Mouse (Mus musculus) neural tube, embryonic 15.5 days (tissue): ENCODE data around the gene Pfkfb3. TPM values are rescaled to one million over a fixed set of nuclear protein-coding genes. Genes with fewer than 3 reads are reported as not detected.

Experiments used
- ATAC-seq: fragments of 200-750 bp; cut with Nextera tagmentation; 2 replicates; pipeline ENCODE4 v1.8.0; 2017; ENCODE audit warnings: mild to moderate bottlenecking, moderate TSS enrichment, moderate library complexity; ENCODE audit not compliant: low FRiP score
- H3K27ac ChIP-seq: fragments of 300-500 bp; sonication (generic); replicated peaks from 2 replicates; pipeline ENCODE4 v1.5.1; 2015; ENCODE audit warnings: mild to moderate bottlenecking, inconsistent platforms
- H3K27me3 ChIP-seq: fragments of 300-500 bp; sonication (generic); replicated peaks from 2 replicates; pipeline ENCODE4 v1.6.1; 2015; ENCODE audit warnings: inconsistent platforms
- H3K36me3 ChIP-seq: fragments of 300-500 bp; sonication (generic); 2 replicates; pipeline ENCODE4 v1.6.1; 2015; ENCODE audit warnings: inconsistent platforms
- H3K4me1 ChIP-seq: fragments of 300-500 bp; sonication (generic); 2 replicates; pipeline ENCODE4 v1.6.1; 2015; ENCODE audit warnings: inconsistent platforms
- H3K4me2 ChIP-seq: fragments of 300-500 bp; sonication (generic); 2 replicates; pipeline ENCODE4 v1.6.1; 2015; ENCODE audit warnings: inconsistent platforms, mild to moderate bottlenecking, moderate library complexity
- H3K4me3 ChIP-seq: fragments of 300-500 bp; sonication (generic); replicated peaks from 2 replicates; pipeline ENCODE4 v1.5.1; 2015; ENCODE audit warnings: mild to moderate bottlenecking, inconsistent platforms
- H3K9ac ChIP-seq: fragments of 300-500 bp; sonication (generic); replicated peaks from 2 replicates; pipeline ENCODE4 v1.6.1; 2015; ENCODE audit warnings: mild to moderate bottlenecking, inconsistent platforms
- H3K9me3 ChIP-seq: fragments of 300-500 bp; sonication (generic); replicated peaks from 2 replicates; pipeline ENCODE4 v1.6.1; 2016; ENCODE audit warnings: inconsistent platforms
- whole genome bisulfite sequencing: fragments of 180-500 bp; shearing (Covaris S2); methylation state at CpG from one replicate; pipeline ENCODE4 v1.1.7; 2015; ENCODE audit warnings: mixed read lengths; 5-methylcytosine and 5-hydroxymethylcytosine counted together
- polyA plus RNA-seq: library from polyadenylated mRNA; unstranded; fragments of >200 nt; fragmentation: Nextera tagmentation; extraction: Ambion mirVana; gene quantifications from 2 replicates; pipeline ENCODE4 v1.2.1, GENCODE M21; 2015

Gene Pfkfb3
- polyA plus RNA-seq, 1 experiment from 2014 or later = 29.8 TPM

GRCm38 (mm10) chr2:11526063-11526462 lies 27.8 kb downstream of the Pfkfb3 start:
- WGBS = 94% methylated on average over 5 of the region's 5 CpGs
- H3K9me3 ChIP-seq = no peaks in the 10 kb centered on the region

GRCm38 (mm10) chr2:11524736-11525135 lies 29.1 kb downstream of the Pfkfb3 start:
- Histone ChIP-seq H3K9ac (no peak overlapping the region), H3K36me3 (no peaks in the 10 kb centered on the region), H3K4me1 (no peaks in the 10 kb centered on the region), H3K4me2 (no peak overlapping the region), H3K9me3 (no peaks in the 10 kb centered on the region), H3K4me3 (no peak overlapping the region), H3K27me3 (no peaks in the 10 kb centered on the region), H3K27ac (no peak overlapping the region)
- 91% methylated on average over 6 of the region's 6 CpGs for WGBS
- ATAC-seq = no peak

More at GRCm38 (mm10) chr2:11526063-11526462, 27.8 kb downstream of the Pfkfb3 start:
- Histone ChIP-seq H3K27me3 (no peaks in the 10 kb centered on the region), H3K27ac (no peak overlapping the region), H3K4me1 (no peaks in the 10 kb centered on the region), H3K36me3 (no peaks in the 10 kb centered on the region), H3K9ac (no peak overlapping the region), H3K4me3 (no peak overlapping the region), H3K4me2 (no peak overlapping the region)
- no peak for ATAC-seq

GRCm38 (mm10) chr2:11521758-11522157 lies 32.1 kb downstream of the Pfkfb3 start:
- no peak overlapping the region for H3K27ac ChIP-seq
- H3K4me2 ChIP-seq = no peak overlapping the region
- no peak overlapping the region for H3K4me3 ChIP-seq
- 90% methylated on average over 7 of the region's 7 CpGs for WGBS
- ATAC-seq = no peak
- H3K36me3 ChIP-seq = no peaks in the 10 kb centered on the region
- no peaks in the 10 kb centered on the region for H3K9me3 ChIP-seq
- H3K9ac ChIP-seq = no peak overlapping the region
- no peaks in the 10 kb centered on the region for H3K4me1 ChIP-seq
- H3K27me3 ChIP-seq = no peaks in the 10 kb centered on the region

- Histone ChIP-seq H3K4me3 (no peak overlapping the region), H3K9ac (no peak overlapping the region), H3K9me3 (no peaks in the 10 kb centered on the region), H3K4me2 (no peak overlapping the region), H3K4me1 (no peaks in the 10 kb centered on the region), H3K27me3 (no peaks in the 10 kb centered on the region), H3K27ac (no peak overlapping the region), H3K36me3 (no peaks in the 10 kb centered on the region)
- no peak for ATAC-seq
- 88% methylated on average over 9 of the region's 9 CpGs for WGBS
Observed at GRCm38 (mm10) chr2:11520786-11521185, 33.1 kb downstream of the Pfkfb3 start.

GRCm38 (mm10) chr2:11515828-11516227 lies 38.0 kb downstream of the Pfkfb3 start:
- no peak for ATAC-seq
- Histone ChIP-seq H3K27ac (no peak overlapping the region), H3K27me3 (no peaks in the 10 kb centered on the region), H3K9ac (no peak overlapping the region), H3K4me1 (no peaks in the 10 kb centered on the region), H3K36me3 (no peaks in the 10 kb centered on the region), H3K4me3 (no peak overlapping the region), H3K9me3 (no peaks in the 10 kb centered on the region), H3K4me2 (no peak overlapping the region)
- 90% methylated on average over 3 of the region's 3 CpGs for WGBS

GRCm38 (mm10) chr2:11513057-11513967 lies 40.6 kb downstream of the Pfkfb3 start:
- 77% methylated on average over 18 of the region's 18 CpGs for WGBS
- Histone ChIP-seq H3K9ac (no peak overlapping the region), H3K4me2 (no peak overlapping the region), H3K36me3 (no peaks in the 10 kb centered on the region), H3K27me3 (no peaks in the 10 kb centered on the region), H3K27ac (no peak overlapping the region), H3K4me3 (no peak overlapping the region), H3K9me3 (no peaks in the 10 kb centered on the region), H3K4me1 (no peaks in the 10 kb centered on the region)
- ATAC-seq = no peak; the same call in 1 of the 2 replicates

- WGBS = 89% methylated on average over 1 of the region's 1 CpGs
- H3K27ac ChIP-seq = no peak overlapping the region
- no peaks in the 10 kb centered on the region for H3K36me3 ChIP-seq
- no peaks in the 10 kb centered on the region for H3K9me3 ChIP-seq
- ATAC-seq = no peak
- no peak overlapping the region for H3K4me2 ChIP-seq
- H3K9ac ChIP-seq = no peak overlapping the region
- H3K4me1 ChIP-seq = no peaks in the 10 kb centered on the region
- H3K4me3 ChIP-seq = no peak overlapping the region
- H3K27me3 ChIP-seq = no peaks in the 10 kb centered on the region
Observed at GRCm38 (mm10) chr2:11512127-11512526, 41.8 kb downstream of the Pfkfb3 start.

GRCm38 (mm10) chr2:11503736-11504135 lies 50.1 kb downstream of the Pfkfb3 start:
- Histone ChIP-seq H3K9me3 (no peaks in the 10 kb centered on the region), H3K27ac (0 out of 2 replicates have a peak overlapping the region, but pooled peaks have one; percentile 95), H3K36me3 (no peaks in the 10 kb centered on the region), H3K4me3 (peak overlapping the region; percentile 71), H3K27me3 (no peaks in the 10 kb centered on the region; the same call in 1 of the 2 replicates), H3K9ac (peak overlapping the region; percentile 74), H3K4me1 (peaks cover 36% of the 10 kb centered on the region), H3K4me2 (peak overlapping the region; percentile 96)
- WGBS = 20% methylated on average over 7 of the region's 7 CpGs
- no peak for ATAC-seq

GRCm38 (mm10) chr2:11502901-11503431 lies 50.9 kb downstream of the Pfkfb3 start:
- peak overlapping the region; percentile 95 for H3K27ac ChIP-seq
- WGBS = 0% methylated on average over 37 of the region's 39 CpGs
- peak; percentile 77 for ATAC-seq
- H3K9ac ChIP-seq = peak overlapping the region; percentile 74
- no peaks in the 10 kb centered on the region for H3K36me3 ChIP-seq
- H3K4me1 ChIP-seq = peaks cover 44% of the 10 kb centered on the region
- peak overlapping the region; percentile 71 for H3K4me3 ChIP-seq
- peak overlapping the region; percentile 96 for H3K4me2 ChIP-seq
- no peaks in the 10 kb centered on the region for H3K9me3 ChIP-seq
- H3K27me3 ChIP-seq = no peaks in the 10 kb centered on the region; the same call in 1 of the 2 replicates

- H3K4me3 ChIP-seq = peak overlapping the region; percentile 71
- H3K36me3 ChIP-seq = peaks cover 4% of the 10 kb centered on the region; the same call in 1 of the 2 replicates
- H3K9ac ChIP-seq = peak overlapping the region; percentile 74
- peaks cover 50% of the 10 kb centered on the region for H3K4me1 ChIP-seq
- WGBS = under 1% methylated on average over 15 of the region's 15 CpGs
- H3K9me3 ChIP-seq = no peaks in the 10 kb centered on the region
- peak overlapping the region; percentile 95 for H3K27ac ChIP-seq
- no peaks in the 10 kb centered on the region; the same call in 1 of the 2 replicates for H3K27me3 ChIP-seq
- peak overlapping the region; percentile 96 for H3K4me2 ChIP-seq
- peak; percentile 47 for ATAC-seq
Observed at GRCm38 (mm10) chr2:11502255-11502765, 51.6 kb downstream of the Pfkfb3 start.

GRCm38 (mm10) chr2:11501301-11502254 lies 52.3 kb downstream of the Pfkfb3 start:
- peaks cover 56% of the 10 kb centered on the region for H3K4me1 ChIP-seq
- ATAC-seq = peak; percentile 90
- under 1% methylated on average over 76 of the region's 76 CpGs for WGBS

More at GRCm38 (mm10) chr2:11501301-11502254, 52.3 kb downstream of the Pfkfb3 start:
- Histone ChIP-seq H3K27ac (peak overlapping the region; percentile 95), H3K27me3 (no peaks in the 10 kb centered on the region; the same call in 1 of the 2 replicates), H3K4me2 (peak overlapping the region; percentile 96), H3K9me3 (no peaks in the 10 kb centered on the region), H3K4me3 (peak overlapping the region; percentile 71), H3K36me3 (peaks cover 4% of the 10 kb centered on the region; the same call in 1 of the 2 replicates), H3K9ac (peak overlapping the region; percentile 74)
